Mouse (Mus musculus) hindbrain, embryonic 14.5 days (tissue): Measurements from ENCODE around the gene Hoxd11. TPM values are rescaled to one million over a fixed set of nuclear protein-coding genes. Genes with fewer than 3 reads are reported as not detected.
A peak's percentile ranks its signal among the peaks of the same experiment; 100 is the strongest.

ENCODE experiments used
- ATAC-seq: fragments of 200-750 bp; cut with Nextera tagmentation; 2 replicates; pipeline ENCODE4 v1.8.0; 2017; ENCODE audit warnings: moderate number of reproducible peaks, mild to moderate bottlenecking, moderate TSS enrichment, moderate library complexity; ENCODE audit not compliant: low FRiP score
- DNase-seq: peaks from one replicate; pipeline ENCODE4 v3.0.0-alpha.2; 2015; ENCODE audit warnings: low spot score
- H3K27ac ChIP-seq: fragments of 300-500 bp; sonication (generic); 2 replicates; pipeline ENCODE4 v1.5.1; 2014; ENCODE audit warnings: mild to moderate bottlenecking, moderate library complexity
- H3K27me3 ChIP-seq: fragments of 300-500 bp; sonication (generic); 2 replicates; pipeline ENCODE4 v1.6.1; 2014; ENCODE audit warnings: mild to moderate bottlenecking, low read length, mixed read lengths; ENCODE audit not compliant: control insufficient read depth, insufficient read depth
- H3K36me3 ChIP-seq: fragments of 300-500 bp; sonication (generic); replicated peaks from 2 replicates; pipeline ENCODE4 v1.6.1; 2014; ENCODE audit not compliant: control insufficient read depth, insufficient read depth
- H3K4me1 ChIP-seq: fragments of 300-500 bp; sonication (generic); replicated peaks from 2 replicates; pipeline ENCODE4 v1.6.1; 2014; ENCODE audit warnings: antibody characterized with exemption, low read length, mixed read lengths; ENCODE audit not compliant: control insufficient read depth, insufficient read depth
- H3K4me2 ChIP-seq: fragments of 300-500 bp; sonication (generic); replicated peaks from 2 replicates; pipeline ENCODE4 v1.6.1; 2014; ENCODE audit warnings: mild to moderate bottlenecking, moderate library complexity
- H3K4me3 ChIP-seq: fragments of 300-500 bp; sonication (generic); replicated peaks from 2 replicates; pipeline ENCODE4 v1.5.1; 2014; ENCODE audit warnings: mild to moderate bottlenecking, low read length
- H3K9ac ChIP-seq: fragments of 300-500 bp; sonication (generic); 2 replicates; pipeline ENCODE4 v1.6.1; 2014
- H3K9me3 ChIP-seq: fragments of 300-500 bp; sonication (generic); 2 replicates; pipeline ENCODE4 v1.6.1; 2016; ENCODE audit warnings: low read length; ENCODE audit not compliant: control insufficient read depth
- WGBS: fragments of 180-500 bp; shearing (Covaris S2); extraction: QIAGEN DNeasy Blood & Tissue Kit; methylation state at CpG from one replicate; pipeline ENCODE4 v1.1.7; 2014; 5-methylcytosine and 5-hydroxymethylcytosine counted together
- polyA plus RNA-seq: library from polyadenylated mRNA; unstranded; fragments of >200 nt; fragmentation: Nextera tagmentation; extraction: Ambion mirVana; gene quantifications from 2 replicates; pipeline ENCODE4 v1.2.1, GENCODE M21; 2014

The Hoxd11 gene
- polyA plus RNA-seq, 1 experiment from 2014 or later: not detected

DNA sequence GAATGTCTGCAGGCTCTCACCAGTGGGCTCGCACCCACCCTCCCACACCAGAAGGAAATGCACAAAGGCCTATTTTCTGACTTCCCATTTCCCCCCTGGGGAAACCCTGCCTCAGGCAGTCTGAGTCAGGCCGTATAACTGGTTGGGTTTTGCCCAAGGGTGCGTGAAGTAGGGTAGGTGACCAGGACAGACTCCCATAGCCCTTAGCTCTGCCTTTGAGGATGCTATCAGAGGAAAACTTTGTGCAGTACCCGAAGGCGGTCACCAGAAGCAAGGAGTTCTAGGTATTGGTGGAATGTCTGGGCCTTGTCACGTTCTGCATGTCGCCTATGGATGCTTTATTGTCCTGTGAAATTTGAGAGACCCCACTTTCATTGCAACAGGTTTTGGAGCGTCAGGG lies 43.6 kb downstream of the Hoxd11 start:
- H3K9ac ChIP-seq: peak overlapping the region; percentile 9; the same call in 1 of the 2 replicates
- 6% methylated on average over 8 of the region's 8 CpGs for WGBS
- DNase-seq (no peak), ATAC-seq (no peak)
- peaks cover 14% of the 10 kb centered on the region; the same call in 1 of the 2 replicates for H3K4me1 ChIP-seq
- peaks cover 99% of the 10 kb centered on the region for H3K27me3 ChIP-seq
- no peak overlapping the region for H3K4me3 ChIP-seq
- H3K9me3 ChIP-seq: no peaks in the 10 kb centered on the region
- peak overlapping the region; percentile 82 for H3K4me2 ChIP-seq
- no peak overlapping the region for H3K27ac ChIP-seq
- no peaks in the 10 kb centered on the region for H3K36me3 ChIP-seq

DNA sequence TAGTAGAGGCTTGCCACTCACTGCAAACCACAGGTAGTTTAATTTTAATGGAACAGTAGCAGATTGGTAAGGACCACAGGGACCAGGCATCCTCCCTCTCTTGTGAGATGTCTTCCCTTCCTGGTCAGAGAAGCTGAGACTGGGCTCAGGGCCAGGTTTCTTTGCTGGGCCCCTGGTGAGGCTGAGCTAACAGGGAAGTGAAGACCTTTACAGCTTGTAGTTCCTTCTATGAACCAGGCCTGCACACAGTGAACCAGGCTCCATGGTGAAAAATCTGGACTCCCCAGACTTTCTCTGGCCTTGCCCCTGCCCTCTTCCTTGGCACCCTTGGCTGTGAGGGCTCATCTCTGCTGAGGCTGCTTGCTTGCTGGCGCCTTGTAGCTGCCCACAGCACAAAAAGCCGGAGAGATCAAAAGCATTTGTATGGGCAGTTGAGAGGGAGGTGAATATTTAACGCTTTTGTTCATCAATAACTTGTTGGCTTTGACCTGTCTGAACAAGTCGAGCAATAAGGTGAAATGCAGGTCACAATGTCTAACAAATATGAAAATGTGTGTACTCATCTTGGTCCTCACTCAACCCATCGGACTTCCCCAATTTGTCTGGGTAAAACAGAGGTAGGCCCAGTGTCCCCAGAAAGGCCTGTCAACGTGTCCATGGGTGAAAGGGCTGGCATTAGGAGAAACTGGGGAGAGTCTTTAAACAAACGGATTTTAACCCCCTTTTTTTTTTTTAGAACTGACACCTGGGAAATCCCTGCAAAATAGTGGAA lies 45.1 kb downstream of the Hoxd11 start:
- 12% methylated on average over 7 of the region's 7 CpGs for WGBS
- peaks cover 14% of the 10 kb centered on the region for H3K4me1 ChIP-seq
- ATAC-seq (no peak), DNase-seq (no peak)
- H3K36me3 ChIP-seq: no peaks in the 10 kb centered on the region
- peak overlapping the region; percentile 91 for H3K27ac ChIP-seq
- H3K4me2 ChIP-seq: peak overlapping the region; percentile 82
- H3K4me3 ChIP-seq: 0 out of 2 replicates have a peak overlapping the region, but pooled peaks have one; percentile 42
- peak overlapping the region; percentile 53; the same call in 1 of the 2 replicates for H3K9ac ChIP-seq
- no peaks in the 10 kb centered on the region for H3K9me3 ChIP-seq
- H3K27me3 ChIP-seq: peaks cover 98% of the 10 kb centered on the region

- Histone ChIP-seq H3K9me3 (no peaks in the 10 kb centered on the region), H3K9ac (peak overlapping the region; percentile 53), H3K4me2 (peak overlapping the region; percentile 82), H3K36me3 (no peaks in the 10 kb centered on the region), H3K27me3 (peaks cover 98% of the 10 kb centered on the region), H3K27ac (peak overlapping the region; percentile 91), H3K4me1 (peaks cover 14% of the 10 kb centered on the region), H3K4me3 (peak overlapping the region; percentile 42; the same call in 1 of the 2 replicates)
- DNase-seq: no peak
- 3% methylated on average over 17 of the region's 17 CpGs for WGBS
- no peak for ATAC-seq
Measured at GRCm38 (mm10) chr2:74725171-74725570, 45.8 kb downstream of the Hoxd11 start.

- peak within 1 kb of the TSS; percentile 42 for H3K4me3 ChIP-seq
- 5% methylated on average over 5 of the region's 5 CpGs for WGBS
Measured at GRCm38 (mm10) chr2:74726551-74726950, 47.2 kb downstream of the Hoxd11 start, which contains the start of gene Gm28230. Gene Gm28230, plus strand, starts transcription at chr2:74726728.

DNA sequence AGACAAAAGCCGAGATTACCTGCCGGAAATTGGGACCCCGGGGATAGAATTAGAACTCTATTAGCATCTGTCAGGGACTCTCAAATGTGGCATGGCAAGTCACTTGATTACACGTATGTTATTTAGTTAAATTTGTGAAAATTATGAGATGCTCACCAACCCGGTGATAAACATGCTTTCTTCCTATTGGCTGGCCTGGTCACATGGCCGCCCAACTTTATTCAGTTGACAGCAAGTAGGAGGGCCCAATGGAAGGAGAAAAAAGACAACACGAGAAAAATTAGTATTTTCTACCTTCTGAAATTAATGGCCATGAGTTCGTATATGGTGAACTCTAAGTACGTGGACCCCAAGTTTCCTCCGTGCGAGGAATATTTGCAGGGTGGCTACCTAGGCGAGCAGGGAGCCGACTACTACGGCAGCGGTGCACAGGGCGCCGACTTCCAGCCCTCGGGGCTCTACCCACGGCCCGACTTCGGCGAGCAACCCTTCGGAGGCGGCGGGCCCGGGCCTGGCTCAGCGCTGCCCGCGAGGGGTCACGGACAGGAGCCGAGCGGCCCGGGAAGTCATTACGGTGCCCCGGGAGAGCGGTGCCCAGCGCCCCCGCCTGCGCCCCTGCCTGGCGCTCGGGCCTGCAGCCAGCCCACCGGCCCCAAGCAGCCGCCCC lies 47.7 kb downstream of the Hoxd11 start:
- H3K36me3 ChIP-seq: no peaks in the 10 kb centered on the region
- H3K9ac ChIP-seq: peak overlapping the region; percentile 75
- H3K27me3 ChIP-seq: peaks cover 97% of the 10 kb centered on the region
- H3K4me3 ChIP-seq: peak overlapping the region; percentile 42
- peak overlapping the region; percentile 82 for H3K4me2 ChIP-seq
- peaks cover 14% of the 10 kb centered on the region for H3K4me1 ChIP-seq
- peak overlapping the region; percentile 91 for H3K27ac ChIP-seq
- DNase-seq: no peak
- WGBS: under 1% methylated on average over 43 of the region's 43 CpGs
- peak; percentile 61 for ATAC-seq
- H3K9me3 ChIP-seq: no peaks in the 10 kb centered on the region

More at GRCm38 (mm10) chr2:74726551-74726950, 47.2 kb downstream of the Hoxd11 start, which contains the start of gene Gm28230:
- Histone ChIP-seq H3K4me2 (peak within 1 kb of the TSS; percentile 82), H3K36me3 (no peaks in the 10 kb centered on the region), H3K9ac (peak within 1 kb of the TSS; percentile 75), H3K27me3 (peaks cover 97% of the 10 kb centered on the region), H3K4me1 (peaks cover 14% of the 10 kb centered on the region), H3K27ac (peak within 1 kb of the TSS; percentile 91), H3K9me3 (no peaks in the 10 kb centered on the region)
- ATAC-seq: peak; percentile 42
- DNase-seq: no peak

DNA sequence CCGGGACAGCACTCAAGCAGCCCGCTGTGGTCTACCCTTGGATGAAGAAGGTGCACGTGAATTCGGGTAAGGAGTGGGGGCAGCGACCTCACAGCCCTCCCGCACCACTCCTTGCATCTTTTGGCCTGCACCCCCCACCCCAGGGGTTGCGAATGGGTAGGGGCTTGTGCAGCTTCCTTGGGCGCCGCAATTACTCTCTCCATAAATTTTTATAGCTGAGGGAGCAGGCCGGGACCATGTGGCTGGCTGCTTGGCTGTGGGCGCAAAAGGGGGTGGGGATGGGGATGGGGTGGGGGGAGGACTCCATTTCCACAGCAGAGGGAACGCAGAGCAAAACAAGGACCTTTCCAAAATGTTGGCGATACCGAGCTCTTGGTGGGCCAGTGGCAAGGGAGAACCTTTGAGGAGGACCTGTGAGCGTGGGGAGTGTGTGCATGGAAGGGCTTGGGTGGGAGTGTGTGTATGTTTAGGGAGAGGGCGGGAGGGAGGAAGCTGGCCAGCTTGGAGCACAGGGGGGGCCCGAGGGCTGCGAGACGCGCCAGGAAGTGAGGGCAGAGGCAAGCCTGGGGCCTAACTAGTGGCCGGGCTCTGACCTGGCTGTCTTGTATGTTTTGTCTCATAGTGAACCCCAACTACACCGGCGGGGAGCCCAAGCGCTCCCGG lies 48.4 kb downstream of the Hoxd11 start:
- 3% methylated on average over 25 of the region's 25 CpGs for WGBS
- peak; percentile 25; the same call in 1 of the 2 replicates for ATAC-seq

DNA sequence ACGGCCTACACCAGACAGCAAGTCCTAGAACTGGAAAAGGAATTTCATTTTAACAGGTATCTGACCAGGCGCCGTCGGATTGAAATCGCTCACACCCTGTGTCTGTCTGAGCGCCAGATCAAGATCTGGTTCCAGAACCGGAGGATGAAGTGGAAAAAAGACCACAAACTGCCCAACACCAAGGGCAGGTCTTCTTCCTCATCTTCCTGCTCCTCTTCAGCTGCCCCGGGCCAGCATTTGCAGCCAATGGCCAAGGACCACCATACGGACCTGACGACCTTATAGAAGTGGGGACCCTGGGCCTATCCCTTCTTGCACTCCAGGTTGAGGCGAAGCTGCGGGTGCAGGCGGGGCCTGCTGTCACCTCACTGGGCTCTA lies 48.9 kb downstream of the Hoxd11 start:
- peak overlapping the region; percentile 91 for H3K27ac ChIP-seq
- peaks cover 92% of the 10 kb centered on the region for H3K27me3 ChIP-seq
- ATAC-seq (no peak), DNase-seq (no peak)
- no peaks in the 10 kb centered on the region for H3K36me3 ChIP-seq
- H3K4me3 ChIP-seq: peak overlapping the region; percentile 42
- peak overlapping the region; percentile 75 for H3K9ac ChIP-seq
- WGBS: 3% methylated on average over 13 of the region's 13 CpGs
- peaks cover 14% of the 10 kb centered on the region for H3K4me1 ChIP-seq
- peak overlapping the region; percentile 82 for H3K4me2 ChIP-seq
- no peaks in the 10 kb centered on the region for H3K9me3 ChIP-seq

More for the DNA sequence above, 48.4 kb downstream of the Hoxd11 start:
- peak overlapping the region; percentile 42 for H3K4me3 ChIP-seq
- peak overlapping the region; percentile 91 for H3K27ac ChIP-seq
- no peaks in the 10 kb centered on the region for H3K36me3 ChIP-seq
- H3K9me3 ChIP-seq: no peaks in the 10 kb centered on the region
- H3K4me2 ChIP-seq: peak overlapping the region; percentile 82
- H3K9ac ChIP-seq: peak overlapping the region; percentile 75
- no peak for DNase-seq
- H3K4me1 ChIP-seq: peaks cover 14% of the 10 kb centered on the region
- peaks cover 96% of the 10 kb centered on the region for H3K27me3 ChIP-seq

DNA sequence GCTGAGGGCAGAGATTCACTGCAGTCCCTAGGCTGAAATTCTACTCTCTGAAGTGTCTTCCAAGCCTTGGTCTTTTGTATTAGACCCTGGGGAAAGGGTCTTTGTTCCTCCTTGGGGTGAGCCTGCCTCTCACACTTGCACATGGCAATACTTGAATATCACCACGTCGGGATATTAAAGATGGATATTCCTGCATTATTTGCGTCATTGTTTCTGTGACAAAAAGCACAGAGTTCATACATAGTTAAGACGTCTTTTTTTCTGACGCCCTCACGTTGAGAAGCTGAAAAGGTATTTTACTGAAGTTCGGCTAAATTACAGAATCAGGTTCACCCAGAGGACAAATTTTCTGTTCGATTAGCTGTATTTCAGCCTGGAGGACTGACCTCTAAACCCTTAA lies 51.0 kb downstream of the Hoxd11 start:
- Histone ChIP-seq H3K4me2 (peak overlapping the region; percentile 82), H3K36me3 (no peaks in the 10 kb centered on the region), H3K9me3 (no peaks in the 10 kb centered on the region), H3K4me3 (peak overlapping the region; percentile 42), H3K9ac (peak overlapping the region; percentile 87), H3K27me3 (peaks cover 80% of the 10 kb centered on the region), H3K27ac (peak overlapping the region; percentile 98), H3K4me1 (peaks cover 4% of the 10 kb centered on the region; the same call in 1 of the 2 replicates)
- ATAC-seq (no peak), DNase-seq (no peak)
- 5% methylated on average over 8 of the region's 8 CpGs for WGBS

- peak overlapping the region; percentile 82 for H3K4me2 ChIP-seq
- H3K27ac ChIP-seq: peak overlapping the region; percentile 98
Measured at GRCm38 (mm10) chr2:74731055-74731454, 51.7 kb downstream of the Hoxd11 start.

More at GRCm38 (mm10) chr2:74731055-74731454, 51.7 kb downstream of the Hoxd11 start:
- Histone ChIP-seq H3K4me1 (peaks cover 4% of the 10 kb centered on the region; the same call in 1 of the 2 replicates), H3K9me3 (no peaks in the 10 kb centered on the region), H3K9ac (peak overlapping the region; percentile 87), H3K27me3 (peaks cover 80% of the 10 kb centered on the region), H3K36me3 (no peaks in the 10 kb centered on the region), H3K4me3 (peak overlapping the region; percentile 42)
- no peak for DNase-seq
- ATAC-seq: no peak
